Mouse (Mus musculus): ENCODE measurements around the gene Hoxa9. TPM values are rescaled to one million over a fixed set of nuclear protein-coding genes. Genes with fewer than 3 reads are reported as not detected.

Gene Hoxa9
- total and polyA plus RNA-seq, 2 experiments: 0.10 TPM; not detected in 1

- no peak overlapping the region for H3K27ac ChIP-seq (replicated peaks; ENCODE audit: insufficient read depth, low read depth, low read length)
- H3K4me3 ChIP-seq (ENCODE audit: insufficient read depth, low read depth, low read length): no peak overlapping the region
- H3K9ac ChIP-seq (ENCODE audit: low read depth, low read length): no peak overlapping the region
- no peak for DNase-seq (ENCODE audit: extremely low read depth, low read depth, low spot score)
- H3K27me3 ChIP-seq (ENCODE audit: control insufficient read depth, insufficient read depth, low read length): peaks cover 47% of the 10 kb centered on the region
- no peaks in the 10 kb centered on the region for H3K79me2 ChIP-seq (ENCODE audit: control insufficient read depth, insufficient read depth, low read length)
- WGBS: 12% methylated on average over 5 of the region's 5 CpGs
- H3K4me1 ChIP-seq (ENCODE audit: control insufficient read depth, insufficient read depth, low read length): 0 out of 2 replicates have a peak, but pooled peaks cover 2% of the 10 kb centered on the region
- no peaks in the 10 kb centered on the region for H3K36me3 ChIP-seq (ENCODE audit: control insufficient read depth, insufficient read depth, low read length)
- no peak for TF ChIP-seq CTCF (IDR thresholded peaks at IDR 0.05; ENCODE audit: low read depth, low read length)
- no peak for TF ChIP-seq POLR2A (IDR thresholded peaks at IDR 0.05; ENCODE audit: extremely low read depth, insufficient read depth, low read length)
Measured at GRCm38 (mm10) chr6:52264106-52264790, 33.4 kb upstream of the Hoxa9 start.

GRCm38 (mm10) chr6:52263321-52263585 is 32.4 kb upstream of the Hoxa9 start:
- H3K79me2 ChIP-seq (ENCODE audit: control insufficient read depth, insufficient read depth, low read length): no peaks in the 10 kb centered on the region
- H3K27me3 ChIP-seq (ENCODE audit: control insufficient read depth, insufficient read depth, low read length): peaks cover 47% of the 10 kb centered on the region
- no peak for DNase-seq (ENCODE audit: extremely low read depth, low read depth, low spot score)
- 4% methylated on average over 6 of the region's 6 CpGs for WGBS
- no peak overlapping the region for H3K27ac ChIP-seq (replicated peaks; ENCODE audit: insufficient read depth, low read depth, low read length)
- H3K9ac ChIP-seq (ENCODE audit: low read depth, low read length): no peak overlapping the region
- 0 out of 2 replicates have a peak, but pooled peaks cover 2% of the 10 kb centered on the region for H3K4me1 ChIP-seq (ENCODE audit: control insufficient read depth, insufficient read depth, low read length)
- no peak overlapping the region for H3K4me3 ChIP-seq (ENCODE audit: insufficient read depth, low read depth, low read length)
- no peaks in the 10 kb centered on the region for H3K36me3 ChIP-seq (ENCODE audit: control insufficient read depth, insufficient read depth, low read length)
- TF ChIP-seq POLR2A (IDR thresholded peaks at IDR 0.05; ENCODE audit: extremely low read depth, insufficient read depth, low read length) (no peak), CTCF (IDR thresholded peaks at IDR 0.05; ENCODE audit: low read depth, low read length) (no peak)

- DNase-seq (ENCODE audit: extremely low read depth, low read depth, low spot score): no peak
- no peak overlapping the region for H3K9ac ChIP-seq (ENCODE audit: low read depth, low read length)
- H3K4me1 ChIP-seq (ENCODE audit: control insufficient read depth, insufficient read depth, low read length): 0 out of 2 replicates have a peak, but pooled peaks cover 2% of the 10 kb centered on the region
- no peaks in the 10 kb centered on the region for H3K79me2 ChIP-seq (ENCODE audit: control insufficient read depth, insufficient read depth, low read length)
- WGBS: 3% methylated on average over 24 of the region's 24 CpGs
- H3K36me3 ChIP-seq (ENCODE audit: control insufficient read depth, insufficient read depth, low read length): no peaks in the 10 kb centered on the region
- no peak for TF ChIP-seq POLR2A (IDR thresholded peaks at IDR 0.05; ENCODE audit: extremely low read depth, insufficient read depth, low read length)
- no peak for TF ChIP-seq CTCF (IDR thresholded peaks at IDR 0.05; ENCODE audit: low read depth, low read length)
- H3K27ac ChIP-seq (replicated peaks; ENCODE audit: insufficient read depth, low read depth, low read length): no peak overlapping the region
- H3K4me3 ChIP-seq (ENCODE audit: insufficient read depth, low read depth, low read length): no peak overlapping the region
- peaks cover 45% of the 10 kb centered on the region for H3K27me3 ChIP-seq (ENCODE audit: control insufficient read depth, insufficient read depth, low read length)
Measured at GRCm38 (mm10) chr6:52262463-52263320, 31.8 kb upstream of the Hoxa9 start.

GRCm38 (mm10) chr6:52261751-52262462 is 31.0 kb upstream of the Hoxa9 start:
- no peak for TF ChIP-seq CTCF (IDR thresholded peaks at IDR 0.05; ENCODE audit: low read depth, low read length)
- TF ChIP-seq POLR2A (IDR thresholded peaks at IDR 0.05; ENCODE audit: extremely low read depth, insufficient read depth, low read length): no peak
- Histone ChIP-seq H3K4me3 (ENCODE audit: insufficient read depth, low read depth, low read length) (no peak overlapping the region), H3K27me3 (ENCODE audit: control insufficient read depth, insufficient read depth, low read length) (peaks cover 45% of the 10 kb centered on the region), H3K36me3 (ENCODE audit: control insufficient read depth, insufficient read depth, low read length) (no peaks in the 10 kb centered on the region), H3K9ac (ENCODE audit: low read depth, low read length) (no peak overlapping the region), H3K79me2 (ENCODE audit: control insufficient read depth, insufficient read depth, low read length) (no peaks in the 10 kb centered on the region), H3K27ac (replicated peaks; ENCODE audit: insufficient read depth, low read depth, low read length) (no peak overlapping the region), H3K4me1 (ENCODE audit: control insufficient read depth, insufficient read depth, low read length) (0 out of 2 replicates have a peak, but pooled peaks cover 2% of the 10 kb centered on the region)
- DNase-seq (ENCODE audit: extremely low read depth, low read depth, low spot score): no peak
- 7% methylated on average over 9 of the region's 9 CpGs for WGBS

GRCm38 (mm10) chr6:52260654-52261575 is 30.0 kb upstream of the Hoxa9 start, which contains the start of gene Hoxa13:
Hoxa13 (minus strand) TSS chr6:52260880.
- H3K4me3 ChIP-seq (ENCODE audit: insufficient read depth, low read depth, low read length): no peak within 1 kb of the TSS; the same call in 1 of the 2 replicates
- whole genome bisulfite sequencing: 3% methylated on average over 54 of the region's 72 CpGs
- no peak within 1 kb of the TSS for H3K9ac ChIP-seq (ENCODE audit: low read depth, low read length)
- no peaks in the 10 kb centered on the region for H3K36me3 ChIP-seq (ENCODE audit: control insufficient read depth, insufficient read depth, low read length)
- DNase-seq (ENCODE audit: extremely low read depth, low read depth, low spot score): no peak
- TF ChIP-seq CTCF (IDR thresholded peaks at IDR 0.05; ENCODE audit: low read depth, low read length): no peak
- no peak for TF ChIP-seq POLR2A (IDR thresholded peaks at IDR 0.05; ENCODE audit: extremely low read depth, insufficient read depth, low read length)
- H3K27me3 ChIP-seq (ENCODE audit: control insufficient read depth, insufficient read depth, low read length): peaks cover 37% of the 10 kb centered on the region
- no peaks in the 10 kb centered on the region for H3K79me2 ChIP-seq (ENCODE audit: control insufficient read depth, insufficient read depth, low read length)
- no peak within 1 kb of the TSS for H3K27ac ChIP-seq (replicated peaks; ENCODE audit: insufficient read depth, low read depth, low read length)
- 0 out of 2 replicates have a peak, but pooled peaks cover 2% of the 10 kb centered on the region for H3K4me1 ChIP-seq (ENCODE audit: control insufficient read depth, insufficient read depth, low read length)

Data from liver, adult 2 months (tissue).